Mouse (Mus musculus) MEL (cell line): Measurements from ENCODE around the gene Tmem255b.

Source experiments
- MAFK ChIP-seq: IDR thresholded peaks from 2 replicates; pipeline ENCODE4 v1.6.1; 2011; ENCODE audit warnings: low read depth, mild to moderate bottlenecking, low read length, improper control_type of control experiment, borderline replicate concordance
- SMC3 ChIP-seq: IDR thresholded peaks from 2 replicates; pipeline ENCODE4 v1.6.1; 2011; ENCODE audit warnings: low read depth, low read length, improper control_type of control experiment

- TF ChIP-seq MAFK (no peak), SMC3 (no peak)
Measured at GRCm38 (mm10) chr8:13462392-13462791, 27.4 kb downstream of the Tmem255b start.
